Mouse (Mus musculus): ENCODE data around the gene Cnbd2. TPM values are rescaled to one million over a fixed set of nuclear protein-coding genes. Genes with fewer than 3 reads are reported as not detected.

Gene Cnbd2
- polyA plus RNA-seq, 1 experiment from 2014 or later = 2.9 TPM

DNA sequence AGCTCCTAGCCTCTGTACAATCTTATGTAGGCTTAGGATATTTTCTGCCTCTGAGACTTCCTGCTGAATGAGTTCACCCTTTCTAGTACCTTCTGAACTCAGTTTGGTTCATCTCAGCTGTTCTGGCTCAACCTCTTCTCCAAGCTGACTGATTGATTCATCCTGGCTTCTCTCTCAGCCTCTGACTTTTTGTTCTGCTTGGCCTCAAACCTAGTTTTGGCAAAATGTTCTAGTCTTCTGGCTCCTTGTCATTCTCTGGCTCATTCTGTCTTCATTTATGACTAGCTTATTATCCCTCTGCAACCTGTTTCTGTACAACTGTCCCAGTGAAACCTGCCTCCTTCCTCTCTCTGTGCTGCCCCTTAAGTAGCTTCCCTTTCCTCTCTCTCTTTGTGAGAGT is 6.4 kb downstream of the Cnbd2 start:
- no peaks in the 10 kb centered on the region; the same call in 1 of the 2 replicates for H3K36me3 ChIP-seq (ENCODE audit: control insufficient read depth, insufficient read depth, low read length)
- H3K27me3 ChIP-seq (replicated peaks; ENCODE audit: control insufficient read depth, insufficient read depth, low read length) = no peaks in the 10 kb centered on the region
- H3K27ac ChIP-seq (ENCODE audit: low read depth, low read length) = no peak overlapping the region
- H3K9ac ChIP-seq (ENCODE audit: low read depth, low read length) = no peak overlapping the region
- no peak for ATAC-seq (replicated peaks; ENCODE audit: low FRiP score)
- no peaks in the 10 kb centered on the region for H3K9me3 ChIP-seq (ENCODE audit: control insufficient read depth, low read length)
- no peak overlapping the region for H3K4me2 ChIP-seq
- peaks cover 2% of the 10 kb centered on the region for H3K4me1 ChIP-seq (replicated peaks; ENCODE audit: control insufficient read depth, insufficient read depth, low read length)
- H3K4me3 ChIP-seq (ENCODE audit: low read depth, low read length) = no peak overlapping the region
- DNase-seq (ENCODE audit: low spot score) = no peak

DNA sequence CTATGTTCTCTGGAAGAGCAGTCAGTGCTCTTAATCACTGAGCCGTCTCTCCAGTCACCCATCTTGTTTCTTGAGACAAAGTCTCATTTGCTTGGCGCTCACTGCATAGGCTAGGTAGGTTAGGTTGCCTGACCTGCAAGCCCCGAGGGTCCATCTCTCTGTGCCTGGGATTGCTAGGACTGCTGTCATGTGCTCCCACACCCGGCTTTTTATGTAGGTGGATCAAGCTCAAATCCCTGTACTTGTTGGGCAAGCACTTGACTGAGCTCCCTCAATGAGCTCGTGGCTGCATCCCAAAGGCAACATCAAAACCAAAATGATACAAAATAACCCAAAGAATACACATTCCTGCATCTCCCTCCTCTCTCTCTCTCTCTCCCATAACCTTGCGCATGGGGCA is 9.4 kb downstream of the Cnbd2 start:
- peaks cover 16% of the 10 kb centered on the region for H3K4me1 ChIP-seq (replicated peaks; ENCODE audit: control insufficient read depth, insufficient read depth, low read length)
- H3K4me3 ChIP-seq (ENCODE audit: low read depth, low read length) = no peak overlapping the region
- H3K27me3 ChIP-seq (replicated peaks; ENCODE audit: control insufficient read depth, insufficient read depth, low read length) = no peaks in the 10 kb centered on the region
- no peak overlapping the region for H3K9ac ChIP-seq (ENCODE audit: low read depth, low read length)
- ATAC-seq (replicated peaks; ENCODE audit: low FRiP score) (no peak), DNase-seq (ENCODE audit: low spot score) (no peak)
- WGBS = 89% methylated on average over 6 of the region's 6 CpGs
- no peaks in the 10 kb centered on the region for H3K36me3 ChIP-seq (ENCODE audit: control insufficient read depth, insufficient read depth, low read length)
- no peak overlapping the region for H3K4me2 ChIP-seq
- H3K9me3 ChIP-seq (ENCODE audit: control insufficient read depth, low read length) = no peaks in the 10 kb centered on the region
- H3K27ac ChIP-seq (ENCODE audit: low read depth, low read length) = no peak overlapping the region

DNA sequence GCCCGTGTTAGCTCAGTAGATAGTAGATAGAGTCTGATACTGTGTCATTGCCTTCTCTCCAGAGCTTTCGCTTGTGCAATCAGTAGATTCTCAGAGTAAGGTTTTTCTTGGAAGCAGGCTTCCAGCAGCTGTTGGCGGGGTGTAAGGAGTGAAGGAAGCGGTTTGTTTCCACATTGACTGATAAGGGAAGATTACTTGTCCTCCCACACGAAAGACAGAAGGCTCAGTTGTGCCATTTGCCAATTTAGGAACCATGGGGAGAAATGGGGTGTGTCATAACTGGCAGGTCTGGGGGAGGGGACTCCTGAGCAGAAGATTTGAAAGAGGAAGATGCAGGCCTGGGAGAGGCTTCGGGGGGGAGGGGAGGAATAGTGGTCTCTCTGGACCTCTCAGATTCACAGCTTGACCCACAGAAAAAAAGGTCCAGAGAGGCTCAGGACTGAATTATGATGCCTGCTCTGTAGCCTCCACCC is 12.1 kb downstream of the Cnbd2 start:
- Histone ChIP-seq H3K4me3 (ENCODE audit: low read depth, low read length) (peak overlapping the region; percentile 8), H3K9ac (ENCODE audit: low read depth, low read length) (no peak overlapping the region), H3K27ac (ENCODE audit: low read depth, low read length) (peak overlapping the region; percentile 62), H3K36me3 (ENCODE audit: control insufficient read depth, insufficient read depth, low read length) (no peaks in the 10 kb centered on the region), H3K4me2 (peak overlapping the region; percentile 54), H3K4me1 (replicated peaks; ENCODE audit: control insufficient read depth, insufficient read depth, low read length) (peaks cover 16% of the 10 kb centered on the region), H3K9me3 (ENCODE audit: control insufficient read depth, low read length) (no peaks in the 10 kb centered on the region), H3K27me3 (replicated peaks; ENCODE audit: control insufficient read depth, insufficient read depth, low read length) (no peaks in the 10 kb centered on the region)
- ATAC-seq (replicated peaks; ENCODE audit: low FRiP score) (peak; percentile 65), DNase-seq (ENCODE audit: low spot score) (peak; percentile 61)
- WGBS = 12% methylated on average over 6 of the region's 6 CpGs

DNA sequence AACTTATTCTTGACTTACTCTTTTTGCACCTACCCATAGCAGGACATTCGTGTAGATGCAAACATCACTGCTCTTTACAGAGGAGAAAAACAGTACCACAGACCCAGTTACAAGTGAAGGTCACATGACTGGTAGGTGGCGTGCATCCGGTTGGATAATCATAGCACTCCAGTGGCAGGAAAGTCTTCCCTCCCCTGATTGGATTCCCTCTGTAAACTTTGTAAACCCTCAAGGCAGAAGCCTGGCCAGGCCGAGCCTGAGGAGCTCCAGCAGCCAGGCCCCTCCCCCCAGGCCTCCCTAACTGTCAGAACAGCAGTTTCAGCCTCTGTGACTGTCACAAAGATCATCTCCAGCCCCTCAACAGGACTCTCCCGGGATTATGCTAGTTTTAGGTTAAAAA is 12.6 kb downstream of the Cnbd2 start:
- Histone ChIP-seq H3K4me1 (replicated peaks; ENCODE audit: control insufficient read depth, insufficient read depth, low read length) (peaks cover 16% of the 10 kb centered on the region), H3K27me3 (replicated peaks; ENCODE audit: control insufficient read depth, insufficient read depth, low read length) (no peaks in the 10 kb centered on the region), H3K4me2 (peak overlapping the region; percentile 54), H3K4me3 (ENCODE audit: low read depth, low read length) (peak overlapping the region; percentile 8), H3K36me3 (ENCODE audit: control insufficient read depth, insufficient read depth, low read length) (no peaks in the 10 kb centered on the region), H3K27ac (ENCODE audit: low read depth, low read length) (peak overlapping the region; percentile 62), H3K9me3 (ENCODE audit: control insufficient read depth, low read length) (no peaks in the 10 kb centered on the region), H3K9ac (ENCODE audit: low read depth, low read length) (no peak overlapping the region; the same call in 1 of the 2 replicates)
- DNase-seq (ENCODE audit: low spot score) = peak; percentile 56
- ATAC-seq (replicated peaks; ENCODE audit: low FRiP score) = peak; percentile 57
- WGBS = 20% methylated on average over 5 of the region's 5 CpGs

DNA sequence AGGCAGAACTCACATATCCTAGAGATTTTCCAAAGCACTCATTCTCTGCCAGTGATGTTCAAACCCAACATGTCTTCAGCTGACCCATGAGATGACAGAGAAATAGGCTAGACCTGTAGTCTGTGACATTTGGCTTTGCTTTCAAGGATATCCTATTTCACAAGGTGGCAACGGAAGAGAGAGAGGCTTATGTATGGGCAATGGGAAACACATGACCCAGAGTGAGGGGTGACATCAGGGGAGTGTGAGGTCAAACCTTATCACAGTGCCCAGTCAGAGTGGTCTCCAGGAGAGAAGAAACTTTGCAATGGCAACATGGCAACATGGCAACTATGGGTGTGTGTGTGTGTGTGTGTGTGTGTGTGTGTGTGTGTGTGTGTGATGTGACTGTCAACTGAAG is 18.6 kb downstream of the Cnbd2 start:
- ATAC-seq (replicated peaks; ENCODE audit: low FRiP score) = no peak
- no peak for DNase-seq (ENCODE audit: low spot score)
- H3K4me1 ChIP-seq (replicated peaks; ENCODE audit: control insufficient read depth, insufficient read depth, low read length) = no peaks in the 10 kb centered on the region
- no peaks in the 10 kb centered on the region for H3K9me3 ChIP-seq (ENCODE audit: control insufficient read depth, low read length)
- H3K36me3 ChIP-seq (ENCODE audit: control insufficient read depth, insufficient read depth, low read length) = no peaks in the 10 kb centered on the region
- no peak overlapping the region for H3K9ac ChIP-seq (ENCODE audit: low read depth, low read length)
- 58% methylated on average over 1 of the region's 1 CpGs for WGBS
- no peak overlapping the region for H3K27ac ChIP-seq (ENCODE audit: low read depth, low read length)
- H3K27me3 ChIP-seq (replicated peaks; ENCODE audit: control insufficient read depth, insufficient read depth, low read length) = no peaks in the 10 kb centered on the region
- H3K4me3 ChIP-seq (ENCODE audit: low read depth, low read length) = no peak overlapping the region
- no peak overlapping the region for H3K4me2 ChIP-seq

DNA sequence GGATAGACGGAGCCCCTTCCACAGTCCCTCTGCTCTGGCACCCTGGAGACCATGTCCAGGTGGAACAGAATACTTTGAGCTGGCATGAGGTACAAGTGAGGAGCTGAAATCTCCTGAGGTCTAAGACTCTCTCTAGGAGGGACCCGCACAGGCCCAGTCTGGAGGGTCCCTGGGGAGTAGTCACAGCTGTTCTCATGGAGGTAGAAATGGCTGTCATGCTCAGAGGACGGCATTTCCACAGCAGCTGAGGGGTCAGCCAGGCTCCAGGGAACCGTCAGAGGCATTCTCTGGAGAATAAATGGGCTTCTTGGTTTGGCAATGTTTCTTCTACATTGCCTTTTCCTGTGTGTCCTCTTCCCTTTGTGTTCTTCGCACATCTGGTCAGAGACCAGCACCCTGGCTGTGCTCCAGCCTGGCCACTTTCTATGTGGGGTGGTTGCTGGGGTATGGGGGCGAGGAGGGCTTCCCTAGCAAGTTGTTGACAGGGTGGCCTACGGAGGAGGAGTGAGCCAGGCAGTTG is 19.4 kb downstream of the Cnbd2 start:
- H3K27ac ChIP-seq (ENCODE audit: low read depth, low read length) = no peak overlapping the region
- DNase-seq (ENCODE audit: low spot score) = no peak
- WGBS = 80% methylated on average over 7 of the region's 7 CpGs
- no peaks in the 10 kb centered on the region for H3K9me3 ChIP-seq (ENCODE audit: control insufficient read depth, low read length)
- no peaks in the 10 kb centered on the region for H3K36me3 ChIP-seq (ENCODE audit: control insufficient read depth, insufficient read depth, low read length)
- no peak overlapping the region for H3K4me2 ChIP-seq
- no peaks in the 10 kb centered on the region for H3K27me3 ChIP-seq (replicated peaks; ENCODE audit: control insufficient read depth, insufficient read depth, low read length)
- H3K4me1 ChIP-seq (replicated peaks; ENCODE audit: control insufficient read depth, insufficient read depth, low read length) = no peaks in the 10 kb centered on the region
- no peak overlapping the region for H3K9ac ChIP-seq (ENCODE audit: low read depth, low read length)
- no peak overlapping the region for H3K4me3 ChIP-seq (ENCODE audit: low read depth, low read length)
- ATAC-seq (replicated peaks; ENCODE audit: low FRiP score) = no peak

DNA sequence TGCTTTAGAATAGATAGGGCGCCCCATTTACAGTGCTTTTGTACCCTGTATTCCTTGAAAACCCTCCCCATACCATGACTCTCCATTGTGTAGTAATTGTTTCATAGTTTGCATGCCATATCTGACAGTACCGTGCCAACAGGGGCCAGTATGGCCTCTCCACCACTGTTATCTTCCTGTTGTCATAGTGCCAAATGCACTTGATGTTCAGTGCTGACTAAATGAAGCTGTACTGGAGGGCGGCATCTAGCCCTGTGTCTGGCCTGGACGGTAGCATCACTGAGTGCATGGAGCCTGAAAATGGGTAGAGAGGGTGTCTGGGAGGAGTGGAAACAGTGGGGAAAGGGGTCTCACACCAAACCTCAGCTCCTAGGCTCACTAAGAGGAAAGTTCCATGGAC is 28.0 kb downstream of the Cnbd2 start:
- H3K4me1 ChIP-seq (replicated peaks; ENCODE audit: control insufficient read depth, insufficient read depth, low read length) = no peaks in the 10 kb centered on the region
- H3K27ac ChIP-seq (ENCODE audit: low read depth, low read length) = no peak overlapping the region
- no peak overlapping the region for H3K9ac ChIP-seq (ENCODE audit: low read depth, low read length)
- H3K9me3 ChIP-seq (ENCODE audit: control insufficient read depth, low read length) = no peaks in the 10 kb centered on the region
- no peak for DNase-seq (ENCODE audit: low spot score)
- H3K36me3 ChIP-seq (ENCODE audit: control insufficient read depth, insufficient read depth, low read length) = no peaks in the 10 kb centered on the region
- no peak overlapping the region for H3K4me2 ChIP-seq
- no peaks in the 10 kb centered on the region for H3K27me3 ChIP-seq (replicated peaks; ENCODE audit: control insufficient read depth, insufficient read depth, low read length)
- ATAC-seq (replicated peaks; ENCODE audit: low FRiP score) = no peak
- no peak overlapping the region for H3K4me3 ChIP-seq (ENCODE audit: low read depth, low read length)
- WGBS = 75% methylated on average over 4 of the region's 4 CpGs

DNA sequence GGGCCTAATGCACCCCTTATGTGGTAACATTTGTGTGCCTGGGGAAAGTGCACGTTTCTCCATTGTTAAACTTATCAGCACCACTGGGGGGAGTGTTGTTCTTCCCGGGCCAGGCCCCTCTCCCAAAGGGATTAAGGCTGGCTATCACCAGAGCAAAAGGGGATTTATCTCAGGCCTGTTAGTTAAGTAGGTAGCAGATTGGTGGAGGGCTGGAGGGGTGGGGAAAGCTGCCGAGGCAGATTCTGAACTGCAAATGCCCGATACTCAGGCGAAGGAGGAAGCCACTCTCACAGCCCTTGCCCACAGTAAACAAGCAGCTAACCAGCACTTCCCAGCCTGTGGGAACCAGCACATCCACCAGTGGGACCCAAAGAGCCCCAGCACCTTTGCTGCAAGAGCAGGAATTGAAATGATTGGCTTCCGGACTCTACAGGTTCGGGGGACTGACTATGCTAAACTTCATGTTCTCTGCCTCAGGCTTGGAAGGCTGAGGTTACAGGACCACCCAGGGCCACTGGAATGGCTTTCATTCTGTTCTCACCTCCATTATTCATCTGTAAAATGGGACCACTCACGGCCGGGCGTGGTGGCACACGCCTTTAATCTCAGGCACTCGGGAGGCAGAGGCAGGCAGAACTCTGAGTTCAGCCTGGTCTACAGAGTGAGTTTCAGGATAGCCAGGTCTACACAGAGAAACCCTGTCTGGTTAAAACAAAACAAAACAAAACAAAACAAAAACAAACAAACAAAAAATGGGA is 32.9 kb downstream of the Cnbd2 start:
- ATAC-seq (replicated peaks; ENCODE audit: low FRiP score) (no peak), DNase-seq (ENCODE audit: low spot score) (no peak)
- Histone ChIP-seq H3K4me3 (ENCODE audit: low read depth, low read length) (no peak overlapping the region), H3K27me3 (replicated peaks; ENCODE audit: control insufficient read depth, insufficient read depth, low read length) (no peaks in the 10 kb centered on the region), H3K4me2 (no peak overlapping the region), H3K36me3 (ENCODE audit: control insufficient read depth, insufficient read depth, low read length) (no peaks in the 10 kb centered on the region), H3K4me1 (replicated peaks; ENCODE audit: control insufficient read depth, insufficient read depth, low read length) (no peaks in the 10 kb centered on the region), H3K27ac (ENCODE audit: low read depth, low read length) (no peak overlapping the region), H3K9me3 (ENCODE audit: control insufficient read depth, low read length) (no peaks in the 10 kb centered on the region), H3K9ac (ENCODE audit: low read depth, low read length) (no peak overlapping the region)
- 52% methylated on average over 12 of the region's 12 CpGs for WGBS

DNA sequence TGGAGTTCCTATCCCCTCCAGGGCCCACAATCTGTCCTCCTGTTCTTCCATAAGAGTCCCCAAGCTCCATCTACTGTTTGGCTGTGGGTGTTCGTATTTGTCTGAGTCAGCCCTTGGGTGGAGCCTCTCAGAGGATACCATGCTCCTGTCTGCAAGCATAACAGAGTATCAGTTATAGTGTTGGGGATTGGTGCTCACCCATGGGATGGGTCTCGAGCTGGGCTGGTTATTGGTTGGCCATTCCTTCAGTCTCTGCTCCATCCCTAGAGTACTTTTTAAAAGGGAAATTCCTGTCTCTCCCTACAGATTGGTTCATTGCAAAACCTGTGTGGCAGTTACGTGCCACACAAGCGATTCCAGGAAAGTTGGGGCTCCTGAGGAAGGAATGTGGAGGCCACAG is 36.7 kb downstream of the Cnbd2 start:
- H3K4me1 ChIP-seq (replicated peaks; ENCODE audit: control insufficient read depth, insufficient read depth, low read length) = no peaks in the 10 kb centered on the region
- H3K27me3 ChIP-seq (replicated peaks; ENCODE audit: control insufficient read depth, insufficient read depth, low read length) = no peaks in the 10 kb centered on the region
- DNase-seq (ENCODE audit: low spot score) = no peak
- ATAC-seq (replicated peaks; ENCODE audit: low FRiP score) = no peak
- no peaks in the 10 kb centered on the region for H3K36me3 ChIP-seq (ENCODE audit: control insufficient read depth, insufficient read depth, low read length)
- H3K27ac ChIP-seq (ENCODE audit: low read depth, low read length) = no peak overlapping the region
- H3K4me3 ChIP-seq (ENCODE audit: low read depth, low read length) = no peak overlapping the region
- no peak overlapping the region for H3K4me2 ChIP-seq
- no peak overlapping the region for H3K9ac ChIP-seq (ENCODE audit: low read depth, low read length)
- WGBS = 75% methylated on average over 4 of the region's 4 CpGs
- no peaks in the 10 kb centered on the region for H3K9me3 ChIP-seq (ENCODE audit: control insufficient read depth, low read length)
